Mouse (Mus musculus): ENCODE data around the gene Nell2.

GRCm38 (mm10) chr15:95489174-95489573 is 39.2 kb downstream of the Nell2 start:
- TF ChIP-seq CTCF (conservative IDR thresholded peaks at IDR 0.05; ENCODE audit: low read length) (no peak), POU5F1 (IDR thresholded peaks at IDR 0.05; ENCODE audit: borderline replicate concordance, low read length) (no peak), NANOG (IDR thresholded peaks at IDR 0.05; ENCODE audit: borderline replicate concordance, low read length) (no peak)
